Mouse (Mus musculus): ENCODE data around the gene Tmem242. TPM values are rescaled to one million over a fixed set of nuclear protein-coding genes. Genes with fewer than 3 reads are reported as not detected.
A peak's percentile ranks its signal among the peaks of the same experiment; 100 is the strongest.
"Not testable (repeated sequence)": the region's sequence is repeated elsewhere in the genome, so short reads cannot be mapped to it uniquely, and the experiment has no call there.

The Tmem242 gene
- polyA plus RNA-seq, 1 experiment from 2014 or later = 139 TPM

DNA sequence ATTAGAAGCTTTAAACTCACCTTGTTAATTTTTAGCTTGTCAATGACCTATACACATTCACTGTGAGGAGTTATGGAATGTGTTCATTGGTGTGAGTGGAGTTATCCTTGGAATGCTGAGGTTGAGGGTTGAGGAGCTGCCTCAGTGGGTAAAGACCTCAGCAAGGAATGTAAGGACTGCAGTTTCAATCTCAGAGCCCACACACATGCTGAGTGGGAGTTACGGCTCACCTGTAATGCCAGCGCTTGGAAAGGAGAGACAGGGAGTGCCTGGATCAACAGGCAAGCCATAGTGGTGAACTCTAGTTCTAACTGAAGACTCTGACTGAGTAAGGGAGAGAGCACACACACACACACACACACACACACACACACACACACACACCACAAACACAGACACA lies 23.9 kb upstream of the Tmem242 start:
- no peak for ATAC-seq (replicated peaks; ENCODE audit: insufficient number of reproducible peaks, low FRiP score, low TSS enrichment)
- H3K27me3 ChIP-seq (ENCODE audit: control insufficient read depth, insufficient read depth, low read length) = no peaks in the 10 kb centered on the region
- no peak overlapping the region for H3K9ac ChIP-seq (ENCODE audit: low read depth, low read length)
- no peak overlapping the region for H3K4me2 ChIP-seq
- H3K4me3 ChIP-seq (ENCODE audit: low read depth, low read length) = no peak overlapping the region
- no peak overlapping the region for H3K27ac ChIP-seq (ENCODE audit: low read depth, low read length)
- H3K9me3 ChIP-seq (replicated peaks; ENCODE audit: control insufficient read depth, low read length) = no peaks in the 10 kb centered on the region
- 74% methylated on average over 2 of the region's 2 CpGs for WGBS (ENCODE audit: insufficient replicate concordance)
- H3K36me3 ChIP-seq (ENCODE audit: control insufficient read depth, insufficient read depth, low read length) = no peaks in the 10 kb centered on the region
- H3K4me1 ChIP-seq (ENCODE audit: control insufficient read depth, insufficient read depth, low read length) = no peaks in the 10 kb centered on the region

DNA sequence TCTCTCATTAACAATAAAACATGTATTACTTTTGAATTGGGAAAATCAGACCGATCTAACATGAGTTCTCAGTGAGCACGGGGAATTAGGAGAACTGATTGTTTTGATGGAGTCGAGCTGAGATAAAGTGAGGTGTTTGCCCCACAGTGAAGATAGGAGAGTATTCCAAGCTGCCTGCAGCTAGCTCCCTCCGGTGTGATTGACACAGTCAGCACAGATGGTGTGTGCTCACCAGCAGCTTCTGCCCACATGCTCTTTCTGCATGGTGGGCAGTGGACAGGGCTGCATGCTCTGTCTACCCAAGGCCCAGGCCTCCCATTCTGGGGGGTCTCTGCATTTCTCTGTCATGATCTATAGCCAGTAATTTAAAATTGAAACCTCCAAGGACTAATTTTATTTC lies 13.6 kb upstream of the Tmem242 start:
- H3K4me2 ChIP-seq = no peak overlapping the region
- H3K36me3 ChIP-seq (ENCODE audit: control insufficient read depth, insufficient read depth, low read length) = no peaks in the 10 kb centered on the region
- no peak for ATAC-seq (replicated peaks; ENCODE audit: insufficient number of reproducible peaks, low FRiP score, low TSS enrichment)
- WGBS (ENCODE audit: insufficient replicate concordance) = 58% methylated on average over 4 of the region's 4 CpGs
- no peak overlapping the region for H3K9ac ChIP-seq (ENCODE audit: low read depth, low read length)
- no peak overlapping the region for H3K4me3 ChIP-seq (ENCODE audit: low read depth, low read length)
- H3K27me3 ChIP-seq (ENCODE audit: control insufficient read depth, insufficient read depth, low read length) = no peaks in the 10 kb centered on the region
- no peaks in the 10 kb centered on the region for H3K9me3 ChIP-seq (replicated peaks; ENCODE audit: control insufficient read depth, low read length)
- no peak overlapping the region for H3K27ac ChIP-seq (ENCODE audit: low read depth, low read length)
- H3K4me1 ChIP-seq (ENCODE audit: control insufficient read depth, insufficient read depth, low read length) = no peaks in the 10 kb centered on the region

DNA sequence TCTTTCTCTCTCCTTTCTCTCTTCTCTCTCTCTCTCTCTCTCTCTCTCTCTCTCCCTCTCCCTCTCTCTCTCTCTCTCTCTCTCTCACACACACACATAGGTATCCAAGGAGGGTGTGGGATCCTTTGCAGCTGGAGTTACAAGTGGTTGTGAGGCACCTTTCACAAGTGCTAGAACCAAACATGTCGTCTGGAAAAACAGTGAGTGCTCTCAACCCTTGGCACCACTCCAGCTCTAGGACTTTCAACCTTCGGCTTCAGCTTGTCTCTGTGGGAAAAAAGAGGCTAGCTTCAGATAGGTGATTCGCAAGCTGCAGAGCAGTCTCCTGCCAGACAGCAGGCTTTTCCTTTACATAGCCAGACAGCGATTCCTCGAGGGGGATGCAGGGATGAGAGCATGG lies 3.7 kb upstream of the Tmem242 start:
- Histone ChIP-seq H3K9ac (ENCODE audit: low read depth, low read length) (no peak overlapping the region), H3K4me2 (no peak overlapping the region), H3K4me3 (ENCODE audit: low read depth, low read length) (no peak overlapping the region), H3K36me3 (ENCODE audit: control insufficient read depth, insufficient read depth, low read length) (no peaks in the 10 kb centered on the region), H3K4me1 (ENCODE audit: control insufficient read depth, insufficient read depth, low read length) (0 out of 2 replicates have a peak, but pooled peaks cover 3% of the 10 kb centered on the region), H3K27ac (ENCODE audit: low read depth, low read length) (no peak overlapping the region), H3K27me3 (ENCODE audit: control insufficient read depth, insufficient read depth, low read length) (no peaks in the 10 kb centered on the region; the same call in 1 of the 2 replicates), H3K9me3 (replicated peaks; ENCODE audit: control insufficient read depth, low read length) (no peaks in the 10 kb centered on the region)
- ATAC-seq (replicated peaks; ENCODE audit: insufficient number of reproducible peaks, low FRiP score, low TSS enrichment) = no peak
- 38% methylated on average over 5 of the region's 5 CpGs for WGBS (ENCODE audit: insufficient replicate concordance)

DNA sequence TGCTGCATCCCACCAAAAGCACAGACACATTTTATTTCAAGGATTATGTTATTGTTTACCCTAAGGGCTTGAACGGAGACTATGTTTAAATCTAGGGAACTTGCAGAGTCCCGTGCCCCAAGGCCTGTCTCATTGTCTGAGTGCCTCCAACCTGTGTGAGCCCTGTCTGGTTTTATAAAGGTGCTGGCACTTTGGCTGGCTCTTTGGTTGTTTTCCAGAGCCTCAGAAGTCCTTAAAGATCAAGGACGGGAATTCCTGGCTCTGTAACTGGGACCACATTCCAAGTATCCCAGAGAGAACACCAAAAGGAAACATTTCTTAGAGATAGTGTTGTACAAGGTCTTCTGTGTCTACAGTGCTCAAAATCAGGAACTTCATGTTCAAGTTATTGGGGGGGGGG lies 3.2 kb upstream of the Tmem242 start:
- H3K9me3 ChIP-seq (replicated peaks; ENCODE audit: control insufficient read depth, low read length) = no peaks in the 10 kb centered on the region
- no peak overlapping the region for H3K4me2 ChIP-seq
- no peak overlapping the region for H3K27ac ChIP-seq (ENCODE audit: low read depth, low read length)
- 63% methylated on average over 3 of the region's 3 CpGs for WGBS (ENCODE audit: insufficient replicate concordance)
- H3K27me3 ChIP-seq (ENCODE audit: control insufficient read depth, insufficient read depth, low read length) = no peaks in the 10 kb centered on the region; the same call in 1 of the 2 replicates
- H3K9ac ChIP-seq (ENCODE audit: low read depth, low read length) = no peak overlapping the region
- ATAC-seq (replicated peaks; ENCODE audit: insufficient number of reproducible peaks, low FRiP score, low TSS enrichment) = no peak
- no peak overlapping the region for H3K4me3 ChIP-seq (ENCODE audit: low read depth, low read length)
- 0 out of 2 replicates have a peak, but pooled peaks cover 3% of the 10 kb centered on the region for H3K4me1 ChIP-seq (ENCODE audit: control insufficient read depth, insufficient read depth, low read length)
- no peaks in the 10 kb centered on the region for H3K36me3 ChIP-seq (ENCODE audit: control insufficient read depth, insufficient read depth, low read length)

DNA sequence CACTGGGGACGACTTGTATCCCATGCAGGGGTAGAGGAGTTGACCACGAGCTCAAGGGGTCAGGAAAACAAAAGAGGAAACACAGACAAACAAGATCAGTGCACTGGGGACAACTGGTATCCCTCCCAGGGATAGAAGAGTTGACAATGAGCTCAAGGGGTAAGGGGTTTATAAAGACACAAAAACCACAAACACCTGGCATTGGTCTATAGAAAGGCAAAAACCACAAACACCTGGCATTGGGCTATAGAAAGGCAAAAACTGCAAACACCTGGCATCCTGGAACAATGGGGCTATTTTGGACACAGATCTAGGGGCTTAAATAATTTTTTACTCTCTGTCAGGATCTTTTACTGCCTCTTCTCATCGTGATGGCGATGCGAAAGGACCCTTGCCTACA lies 2.3 kb upstream of the Tmem242 start:
- H3K9ac ChIP-seq (ENCODE audit: low read depth, low read length); H3K27ac ChIP-seq (ENCODE audit: low read depth, low read length); H3K9me3 ChIP-seq (replicated peaks; ENCODE audit: control insufficient read depth, low read length); H3K36me3 ChIP-seq (ENCODE audit: control insufficient read depth, insufficient read depth, low read length); H3K4me3 ChIP-seq (ENCODE audit: low read depth, low read length); ATAC-seq (replicated peaks; ENCODE audit: insufficient number of reproducible peaks, low FRiP score, low TSS enrichment); H3K27me3 ChIP-seq (ENCODE audit: control insufficient read depth, insufficient read depth, low read length); H3K4me1 ChIP-seq (ENCODE audit: control insufficient read depth, insufficient read depth, low read length); H3K4me2 ChIP-seq: not testable (repeated sequence)
- WGBS (ENCODE audit: insufficient replicate concordance) = 71% methylated on average over 5 of the region's 5 CpGs

DNA sequence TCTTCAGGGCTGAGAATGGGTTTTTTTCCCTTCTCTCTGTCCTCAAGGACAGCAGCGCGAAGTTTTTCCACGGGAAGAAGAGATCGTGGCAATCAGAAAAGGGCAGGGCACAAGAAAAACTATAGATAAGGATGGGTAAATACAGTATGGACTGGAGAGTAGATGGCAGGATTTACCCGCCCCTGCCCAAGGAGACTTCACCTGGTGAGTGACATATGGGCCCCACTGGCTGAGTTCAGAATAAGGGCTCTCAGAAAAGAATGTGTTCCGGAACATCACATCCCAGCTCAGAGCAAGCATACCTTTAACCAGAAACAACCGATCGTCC lies 264 bp downstream of the Tmem242 start:
- no peaks in the 10 kb centered on the region; the same call in 1 of the 2 replicates for H3K27me3 ChIP-seq (ENCODE audit: control insufficient read depth, insufficient read depth, low read length)
- H3K4me1 ChIP-seq (ENCODE audit: control insufficient read depth, insufficient read depth, low read length) = 0 out of 2 replicates have a peak, but pooled peaks cover 3% of the 10 kb centered on the region
- 1% methylated on average over 8 of the region's 8 CpGs for WGBS (ENCODE audit: insufficient replicate concordance)
- H3K4me3 ChIP-seq (ENCODE audit: low read depth, low read length) = peak overlapping the region; percentile 78
- H3K9me3 ChIP-seq (replicated peaks; ENCODE audit: control insufficient read depth, low read length) = no peaks in the 10 kb centered on the region
- peak overlapping the region; percentile 91 for H3K9ac ChIP-seq (ENCODE audit: low read depth, low read length)
- 0 out of 2 replicates have a peak overlapping the region, but pooled peaks have one; percentile 41 for H3K27ac ChIP-seq (ENCODE audit: low read depth, low read length)
- H3K36me3 ChIP-seq (ENCODE audit: control insufficient read depth, insufficient read depth, low read length) = no peaks in the 10 kb centered on the region
- 0 out of 2 replicates have a peak, but pooled peaks have one; percentile 8 for ATAC-seq (replicated peaks; ENCODE audit: insufficient number of reproducible peaks, low FRiP score, low TSS enrichment)
- peak overlapping the region; percentile 89 for H3K4me2 ChIP-seq

DNA sequence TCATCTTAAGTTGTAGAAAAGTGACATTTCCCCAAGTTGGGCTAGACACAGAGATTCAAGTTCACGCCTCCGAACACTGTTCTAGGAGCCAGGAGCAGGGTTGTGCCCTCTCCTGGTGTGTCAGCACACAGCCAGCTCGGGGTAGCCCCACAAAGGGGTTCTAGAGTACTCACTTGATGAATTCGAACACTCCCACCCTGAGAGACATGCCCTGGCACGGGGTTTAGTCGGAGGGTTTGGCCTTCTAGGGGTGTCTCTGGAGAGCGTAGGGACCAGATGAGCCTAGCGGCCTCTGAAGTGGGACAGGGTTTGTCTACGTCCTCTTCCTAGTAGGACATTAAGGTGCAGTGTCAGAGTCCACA lies 10.3 kb downstream of the Tmem242 start:
- no peak overlapping the region for H3K9ac ChIP-seq (ENCODE audit: low read depth, low read length)
- H3K36me3 ChIP-seq (ENCODE audit: control insufficient read depth, insufficient read depth, low read length) = peaks cover 11% of the 10 kb centered on the region
- ATAC-seq (replicated peaks; ENCODE audit: insufficient number of reproducible peaks, low FRiP score, low TSS enrichment) = no peak
- H3K4me2 ChIP-seq = no peak overlapping the region
- 80% methylated on average over 9 of the region's 9 CpGs for WGBS (ENCODE audit: insufficient replicate concordance)
- H3K27me3 ChIP-seq (ENCODE audit: control insufficient read depth, insufficient read depth, low read length) = no peaks in the 10 kb centered on the region
- H3K27ac ChIP-seq (ENCODE audit: low read depth, low read length) = no peak overlapping the region
- H3K4me1 ChIP-seq (ENCODE audit: control insufficient read depth, insufficient read depth, low read length) = peaks cover 8% of the 10 kb centered on the region
- H3K4me3 ChIP-seq (ENCODE audit: low read depth, low read length) = no peak overlapping the region
- H3K9me3 ChIP-seq (replicated peaks; ENCODE audit: control insufficient read depth, low read length) = no peaks in the 10 kb centered on the region

DNA sequence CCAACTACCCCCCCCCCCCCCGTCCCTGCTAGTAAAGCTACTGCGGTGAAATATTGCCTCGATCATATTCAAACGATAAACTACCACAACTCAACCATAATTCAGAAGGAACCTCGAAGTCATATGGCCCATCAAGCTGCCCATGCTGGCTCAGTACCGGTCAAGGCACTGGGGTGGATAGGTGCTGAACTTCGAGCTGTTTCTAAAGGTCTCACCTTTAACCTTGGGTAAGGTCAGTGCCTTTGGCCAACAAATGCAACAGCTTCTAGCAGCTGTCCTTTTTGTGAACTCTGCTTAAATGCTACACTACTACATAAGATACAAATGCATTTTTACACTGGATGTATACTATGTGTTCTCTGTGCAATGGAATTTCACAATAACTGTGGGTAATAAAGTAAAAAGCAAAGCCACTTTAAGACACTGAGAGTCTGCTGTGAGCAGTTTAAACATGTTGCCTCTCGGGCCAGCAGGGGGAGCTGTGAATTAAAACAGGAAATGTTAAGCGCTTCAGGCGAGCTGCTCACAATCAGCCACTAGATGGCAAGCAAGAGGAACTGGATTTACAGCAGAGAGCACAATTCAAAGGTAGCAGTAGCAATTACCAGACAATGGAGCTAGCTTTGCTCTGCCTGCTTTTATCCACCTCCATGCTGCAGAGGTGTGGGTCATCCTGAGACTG lies 10.8 kb downstream of the Tmem242 start:
- ATAC-seq (replicated peaks; ENCODE audit: insufficient number of reproducible peaks, low FRiP score, low TSS enrichment) = no peak
- Histone ChIP-seq H3K27me3 (ENCODE audit: control insufficient read depth, insufficient read depth, low read length) (no peaks in the 10 kb centered on the region), H3K9me3 (replicated peaks; ENCODE audit: control insufficient read depth, low read length) (no peaks in the 10 kb centered on the region), H3K9ac (ENCODE audit: low read depth, low read length) (no peak overlapping the region), H3K4me1 (ENCODE audit: control insufficient read depth, insufficient read depth, low read length) (peaks cover 12% of the 10 kb centered on the region), H3K4me2 (no peak overlapping the region), H3K27ac (ENCODE audit: low read depth, low read length) (no peak overlapping the region), H3K4me3 (ENCODE audit: low read depth, low read length) (no peak overlapping the region), H3K36me3 (ENCODE audit: control insufficient read depth, insufficient read depth, low read length) (peaks cover 11% of the 10 kb centered on the region)
- WGBS (ENCODE audit: insufficient replicate concordance) = 53% methylated on average over 10 of the region's 10 CpGs

DNA sequence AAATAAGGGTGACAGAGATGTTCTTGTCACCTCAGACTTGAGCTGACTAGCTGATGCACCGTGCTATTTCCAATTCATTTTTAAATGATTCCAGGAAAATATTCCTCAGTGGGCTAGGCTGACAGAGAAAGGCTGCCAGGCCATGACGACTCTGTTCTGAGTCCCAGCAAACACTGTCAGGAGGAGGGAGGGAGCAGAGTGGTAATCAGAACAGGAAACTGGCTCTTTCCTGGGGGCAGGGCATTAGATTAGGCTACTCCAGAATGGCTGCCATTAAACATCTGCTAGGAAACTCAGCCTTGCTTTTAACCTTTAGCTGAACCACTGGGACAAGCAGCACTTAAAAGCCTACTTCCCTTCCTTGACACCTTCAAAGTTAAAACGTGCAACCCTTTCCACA lies 14.9 kb downstream of the Tmem242 start:
- WGBS (ENCODE audit: insufficient replicate concordance) = 35% methylated on average over 3 of the region's 3 CpGs
- H3K4me2 ChIP-seq = no peak overlapping the region
- no peak for ATAC-seq (replicated peaks; ENCODE audit: insufficient number of reproducible peaks, low FRiP score, low TSS enrichment)
- H3K9me3 ChIP-seq (replicated peaks; ENCODE audit: control insufficient read depth, low read length) = no peaks in the 10 kb centered on the region
- H3K27ac ChIP-seq (ENCODE audit: low read depth, low read length) = no peak overlapping the region
- H3K4me1 ChIP-seq (ENCODE audit: control insufficient read depth, insufficient read depth, low read length) = peaks cover 35% of the 10 kb centered on the region
- no peaks in the 10 kb centered on the region for H3K27me3 ChIP-seq (ENCODE audit: control insufficient read depth, insufficient read depth, low read length)
- no peak overlapping the region for H3K9ac ChIP-seq (ENCODE audit: low read depth, low read length)
- peaks cover 4% of the 10 kb centered on the region; the same call in 1 of the 2 replicates for H3K36me3 ChIP-seq (ENCODE audit: control insufficient read depth, insufficient read depth, low read length)
- no peak overlapping the region for H3K4me3 ChIP-seq (ENCODE audit: low read depth, low read length)

All from heart, embryonic 11.5 days (tissue).